Mouse (Mus musculus) forebrain, embryonic 14.5 days (tissue): ENCODE measurements around the gene Shank3. TPM values are rescaled to one million over a fixed set of nuclear protein-coding genes. Genes with fewer than 3 reads are reported as not detected.

Experiments used
- ATAC-seq: fragments of 200-750 bp; cut with Nextera tagmentation; 2 replicates; pipeline ENCODE4 v1.8.0; 2017; ENCODE audit warnings: mild to moderate bottlenecking, moderate library complexity
- DNase-seq: peaks from one replicate; pipeline ENCODE4 v3.0.0-alpha.2; 2015; ENCODE audit warnings: low spot score
- H3K27ac ChIP-seq: fragments of 300-500 bp; sonication (generic); 2 replicates; pipeline ENCODE4 v1.5.1; 2014; ENCODE audit warnings: low read depth, mild to moderate bottlenecking, control low read depth, low read length, moderate library complexity
- H3K27me3 ChIP-seq: fragments of 300-500 bp; sonication (generic); replicated peaks from 2 replicates; pipeline ENCODE4 v1.6.1; 2014; ENCODE audit warnings: low read length, control low read depth, mixed read lengths; ENCODE audit not compliant: control insufficient read depth, insufficient read depth
- H3K36me3 ChIP-seq: fragments of 300-500 bp; sonication (generic); 2 replicates; pipeline ENCODE4 v1.6.1; 2014; ENCODE audit warnings: low read length, control low read depth; ENCODE audit not compliant: control insufficient read depth, insufficient read depth
- H3K4me1 ChIP-seq: fragments of 300-500 bp; sonication (generic); 2 replicates; pipeline ENCODE4 v1.6.1; 2014; ENCODE audit warnings: antibody characterized with exemption, low read length, control low read depth; ENCODE audit not compliant: control insufficient read depth, insufficient read depth
- H3K4me2 ChIP-seq: fragments of 300-500 bp; sonication (generic); 2 replicates; pipeline ENCODE4 v1.6.1; 2014; ENCODE audit warnings: mild to moderate bottlenecking, control low read depth, low read length
- H3K4me3 ChIP-seq: fragments of 300-500 bp; sonication (generic); 2 replicates; pipeline ENCODE4 v1.5.1; 2014; ENCODE audit warnings: low read depth, low read length, control low read depth
- H3K9ac ChIP-seq: fragments of 300-500 bp; sonication (generic); 2 replicates; pipeline ENCODE4 v1.6.1; 2014; ENCODE audit warnings: mild to moderate bottlenecking, low read length, control low read depth, moderate library complexity
- H3K9me3 ChIP-seq: fragments of 300-500 bp; sonication (generic); replicated peaks from 2 replicates; pipeline ENCODE4 v1.6.1; 2016; ENCODE audit warnings: low read length, control low read depth, mixed read lengths; ENCODE audit not compliant: control insufficient read depth
- WGBS: fragments of 180-500 bp; shearing (Covaris S2); extraction: QIAGEN DNeasy Blood & Tissue Kit; methylation state at CpG from one replicate; pipeline ENCODE4 v1.1.7; 2014; 5-methylcytosine and 5-hydroxymethylcytosine counted together
- polyA plus RNA-seq: library from polyadenylated mRNA; unstranded; fragments of >200 nt; fragmentation: Nextera tagmentation; extraction: Ambion mirVana; gene quantifications from 2 replicates; pipeline ENCODE4 v1.2.1, GENCODE M21; 2014

Gene Shank3
- polyA plus RNA-seq, 1 experiment from 2014 or later: 4.8 TPM

DNA sequence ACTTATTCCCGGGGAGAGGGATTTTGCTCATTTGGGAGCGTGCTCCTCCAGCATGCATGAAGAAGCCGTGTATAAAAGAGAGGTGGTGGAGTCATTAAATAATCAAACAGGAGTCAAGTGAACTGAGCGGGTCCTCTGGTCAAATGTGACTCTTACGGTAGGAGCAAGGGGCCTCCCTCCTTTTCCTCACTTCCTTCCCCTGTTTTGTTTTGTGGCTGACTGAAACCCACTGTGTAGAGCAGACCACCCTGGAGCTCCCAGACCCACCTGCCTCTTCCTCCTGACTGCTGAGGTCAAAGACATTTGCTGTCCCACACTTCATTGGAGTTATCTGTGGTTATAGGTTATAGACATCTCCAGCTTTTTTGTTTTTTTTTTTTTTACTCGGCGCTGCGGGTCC lies 108.1 kb downstream of the Shank3 start:
- no peak overlapping the region for H3K9ac ChIP-seq
- DNase-seq (no peak), ATAC-seq (no peak)
- no peak overlapping the region for H3K27ac ChIP-seq
- no peaks in the 10 kb centered on the region for H3K27me3 ChIP-seq
- no peaks in the 10 kb centered on the region for H3K36me3 ChIP-seq
- H3K9me3 ChIP-seq: no peaks in the 10 kb centered on the region
- H3K4me3 ChIP-seq: no peak overlapping the region
- no peaks in the 10 kb centered on the region for H3K4me1 ChIP-seq
- WGBS: 86% methylated on average over 8 of the region's 8 CpGs
- no peak overlapping the region for H3K4me2 ChIP-seq

DNA sequence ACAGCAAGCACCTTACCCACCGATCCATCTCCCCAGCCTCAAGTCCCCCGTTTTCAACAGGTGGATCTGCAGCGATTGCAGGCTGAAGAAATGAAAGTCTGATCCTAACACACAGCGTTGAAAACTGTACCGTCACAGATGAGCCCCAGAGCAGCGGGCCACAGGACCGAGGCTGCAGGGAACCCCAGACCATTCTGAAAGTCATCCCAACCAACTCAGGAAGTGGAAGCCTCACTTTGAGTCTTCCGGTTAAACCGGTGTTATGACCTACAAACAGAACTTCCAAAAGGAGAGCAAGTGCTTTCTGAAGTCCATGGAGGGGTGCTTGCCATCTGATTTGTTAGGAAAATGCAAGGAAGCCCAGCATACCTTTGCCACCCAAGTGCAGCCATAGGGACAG lies 108.5 kb downstream of the Shank3 start:
- ATAC-seq (no peak), DNase-seq (no peak)
- Histone ChIP-seq H3K36me3 (no peaks in the 10 kb centered on the region), H3K4me3 (no peak overlapping the region), H3K27me3 (no peaks in the 10 kb centered on the region), H3K27ac (no peak overlapping the region), H3K9ac (no peak overlapping the region), H3K9me3 (no peaks in the 10 kb centered on the region), H3K4me2 (no peak overlapping the region), H3K4me1 (no peaks in the 10 kb centered on the region)
- 90% methylated on average over 9 of the region's 9 CpGs for WGBS

Other genes starting within 250 kb of the Shank3 start
- 61.8 and 82.8 TPM in 2 replicates for gene Sbf1, start 184.3 kb upstream of the Shank3 start, polyA plus RNA-seq
- gene Adm2, start 176.9 kb upstream of the Shank3 start, polyA plus RNA-seq: not detected in 2 replicates
- gene Miox, start 165.2 kb upstream of the Shank3 start, polyA plus RNA-seq: not detected in 2 replicates
- 19.9 and 22.1 TPM in 2 replicates for gene Lmf2, start 144.0 kb upstream of the Shank3 start, polyA plus RNA-seq
- gene Ncaph2, start 143.9 kb upstream of the Shank3 start, polyA plus RNA-seq: 132 and 141 TPM in 2 replicates
- gene Sco2, start 125.8 kb upstream of the Shank3 start, polyA plus RNA-seq: 14.7 and 16.4 TPM in 2 replicates
- gene Tymp, start 122.6 kb upstream of the Shank3 start, polyA plus RNA-seq: 2.4 and 2.8 TPM in 2 replicates
- 2.8 and 2.9 TPM in 2 replicates for gene Odf3b, start 120.3 kb upstream of the Shank3 start, polyA plus RNA-seq
- not detected in 2 replicates for gene Klhdc7b, start 114.7 kb upstream of the Shank3 start, polyA plus RNA-seq
- gene Syce3, start 89.1 kb upstream of the Shank3 start, polyA plus RNA-seq: not detected in 2 replicates
- gene Cpt1b, start 73.8 kb upstream of the Shank3 start, polyA plus RNA-seq: 0.79 and 0.89 TPM in 2 replicates
- gene C730034F03Rik, start 70.0 kb upstream of the Shank3 start, polyA plus RNA-seq: 1.3 and 2.0 TPM in 2 replicates
- gene Gm44502, start 69.9 kb upstream of the Shank3 start, polyA plus RNA-seq: not detected in 2 replicates
- gene Chkb, start 69.7 kb upstream of the Shank3 start, polyA plus RNA-seq: 59.3 and 66.3 TPM in 2 replicates
- 32.1 and 45.0 TPM in 2 replicates for gene Mapk8ip2, start 45.7 kb upstream of the Shank3 start, polyA plus RNA-seq
- 14.0 and 16.5 TPM in 2 replicates for gene Arsa, start 22.2 kb upstream of the Shank3 start, polyA plus RNA-seq
- gene Acr, start 68.7 kb downstream of the Shank3 start, polyA plus RNA-seq: 0.63 and 1.2 TPM in 2 replicates
- gene Rabl2, start 92.3 kb downstream of the Shank3 start, polyA plus RNA-seq: 61.9 and 67.0 TPM in 2 replicates